Mouse (Mus musculus): Measurements from ENCODE around the gene Pcbp3.
"Not testable (repeated sequence)": the region's sequence is repeated elsewhere in the genome, so short reads cannot be mapped to it uniquely, and the experiment has no call there.

Pcbp3 gene

DNA sequence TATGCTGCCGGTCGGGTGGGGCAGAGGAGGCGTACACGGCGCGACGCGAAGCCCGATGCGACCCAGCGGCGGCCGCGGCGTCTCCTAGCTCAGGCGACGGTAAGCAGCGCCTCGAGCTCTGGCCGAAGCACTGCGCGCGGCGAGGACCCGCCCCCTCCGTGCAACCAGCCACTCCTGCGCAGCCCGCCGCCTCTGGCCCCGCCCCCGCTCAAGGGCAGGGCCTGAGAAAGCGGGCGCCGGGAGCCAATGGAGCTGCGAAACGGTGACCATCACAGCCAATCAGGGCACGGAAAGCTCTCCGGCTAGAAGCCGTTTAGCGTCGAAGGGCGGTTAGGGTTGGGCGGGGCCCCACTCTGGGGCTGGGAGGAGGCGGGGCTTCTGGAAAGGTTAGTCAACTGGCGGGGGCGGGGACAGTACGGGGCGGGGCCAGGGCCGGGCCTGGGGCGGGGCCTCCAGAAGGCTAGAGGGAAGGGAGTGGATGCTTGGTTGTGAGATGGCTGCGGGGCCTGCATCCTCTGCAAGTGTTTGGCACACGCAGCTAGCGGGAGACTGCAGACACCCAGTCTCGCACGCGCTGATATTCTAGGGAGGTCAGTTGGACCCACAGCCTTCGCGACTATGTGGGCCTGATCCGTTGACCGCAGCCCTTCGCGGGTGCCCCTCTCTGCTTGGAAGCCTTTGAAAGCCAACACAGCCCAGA lies at the start of gene Pcbp3:
Gene Pcbp3, minus strand, starts transcription at position 98 of the 700 bp plus-strand sequence.
- DNase-seq: peak; percentile 99

DNA sequence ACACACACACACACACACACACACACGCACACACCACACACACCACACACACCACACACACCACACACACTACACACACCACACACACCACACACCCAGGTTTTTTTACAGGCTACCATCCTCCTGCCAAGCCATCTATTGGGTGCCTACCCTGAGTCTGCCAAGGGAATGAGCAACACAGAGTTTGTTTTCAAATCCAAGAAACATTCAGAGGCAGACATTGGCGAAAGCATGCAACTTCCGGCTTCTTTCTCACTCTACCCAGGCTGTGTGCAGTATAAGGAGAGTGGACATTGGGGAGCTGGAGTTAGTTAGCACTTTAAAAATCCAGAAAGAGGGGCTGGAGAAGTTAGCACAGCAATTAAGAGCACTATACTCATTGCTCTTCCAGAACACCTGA lies 47.0 kb upstream of the Pcbp3 start:
- DNase-seq: no peak

DNA sequence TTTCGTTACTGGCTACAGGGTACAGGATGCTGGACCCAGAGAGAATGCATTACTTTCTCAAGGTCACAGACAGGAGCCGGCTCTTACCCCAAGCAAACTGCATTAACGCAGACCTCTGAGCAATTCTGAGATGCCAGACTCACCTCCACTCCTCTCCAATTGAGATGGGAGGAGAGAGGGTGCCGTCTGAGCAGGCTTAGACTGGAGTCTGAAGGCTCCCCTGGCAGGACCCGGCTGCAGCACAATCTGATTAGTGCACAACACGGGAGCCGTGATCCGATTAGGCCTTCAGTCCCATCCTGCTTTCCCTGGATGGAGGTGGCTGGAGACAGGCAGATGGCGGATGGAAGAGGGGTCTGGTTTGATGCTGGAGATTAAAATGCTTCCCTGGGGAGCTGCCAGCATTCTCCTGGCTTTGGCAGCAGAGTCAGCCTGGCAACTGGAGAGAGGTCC lies 46.4 kb upstream of the Pcbp3 start:
- peak; percentile 46 for DNase-seq

DNA sequence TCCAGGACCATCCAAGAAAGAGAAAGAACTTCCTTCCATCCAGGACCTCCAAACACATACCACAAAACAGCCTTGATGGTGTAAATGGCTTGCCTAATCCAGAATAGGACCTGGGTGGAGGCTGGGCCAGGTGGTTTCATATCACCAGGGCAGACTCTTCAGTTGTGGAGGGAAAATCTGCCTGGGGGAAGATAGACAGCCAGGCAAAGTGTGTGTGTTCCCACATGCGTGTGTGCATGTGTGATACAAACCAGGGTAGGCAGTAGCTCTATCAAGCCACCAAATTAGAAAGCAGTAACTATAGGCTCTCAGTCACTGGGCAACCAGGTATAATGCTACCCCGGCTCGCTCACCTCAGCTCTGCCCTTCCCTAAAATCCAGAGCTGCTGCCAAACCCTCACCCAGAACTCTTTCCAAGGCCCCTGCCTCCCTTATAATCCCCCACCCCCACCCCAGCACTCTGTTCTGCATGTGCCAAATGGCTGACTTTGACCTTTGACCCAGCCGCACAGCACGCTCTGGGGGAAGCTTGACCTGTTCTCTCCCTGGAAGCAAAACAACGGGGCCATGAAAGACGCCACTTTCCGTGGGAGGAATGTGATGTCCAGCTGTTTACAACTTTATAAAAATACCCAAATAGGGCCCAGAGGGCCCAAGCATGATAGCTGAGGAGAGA lies 45.9 kb upstream of the Pcbp3 start:
- peak; percentile 69 for DNase-seq

DNA sequence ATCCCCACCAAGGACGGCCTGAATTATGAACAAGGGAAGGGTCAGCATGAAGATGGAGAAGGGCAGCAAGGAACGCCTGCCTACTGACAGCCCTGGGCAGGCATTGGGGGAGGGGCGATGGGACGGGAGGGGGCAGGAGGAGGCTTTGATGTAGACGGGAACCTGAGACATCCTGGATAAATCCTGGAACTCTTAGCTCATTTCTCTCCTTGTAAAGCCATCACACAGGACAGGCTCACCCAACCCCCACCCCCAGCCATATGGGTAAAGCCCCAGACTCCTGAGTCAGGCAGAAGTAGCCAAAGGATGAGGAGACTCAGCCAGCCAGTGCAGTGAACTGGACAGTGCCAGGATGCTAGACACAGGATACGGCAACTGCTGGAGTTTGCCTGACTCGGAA lies 43.2 kb upstream of the Pcbp3 start:
- no peak for DNase-seq

DNA sequence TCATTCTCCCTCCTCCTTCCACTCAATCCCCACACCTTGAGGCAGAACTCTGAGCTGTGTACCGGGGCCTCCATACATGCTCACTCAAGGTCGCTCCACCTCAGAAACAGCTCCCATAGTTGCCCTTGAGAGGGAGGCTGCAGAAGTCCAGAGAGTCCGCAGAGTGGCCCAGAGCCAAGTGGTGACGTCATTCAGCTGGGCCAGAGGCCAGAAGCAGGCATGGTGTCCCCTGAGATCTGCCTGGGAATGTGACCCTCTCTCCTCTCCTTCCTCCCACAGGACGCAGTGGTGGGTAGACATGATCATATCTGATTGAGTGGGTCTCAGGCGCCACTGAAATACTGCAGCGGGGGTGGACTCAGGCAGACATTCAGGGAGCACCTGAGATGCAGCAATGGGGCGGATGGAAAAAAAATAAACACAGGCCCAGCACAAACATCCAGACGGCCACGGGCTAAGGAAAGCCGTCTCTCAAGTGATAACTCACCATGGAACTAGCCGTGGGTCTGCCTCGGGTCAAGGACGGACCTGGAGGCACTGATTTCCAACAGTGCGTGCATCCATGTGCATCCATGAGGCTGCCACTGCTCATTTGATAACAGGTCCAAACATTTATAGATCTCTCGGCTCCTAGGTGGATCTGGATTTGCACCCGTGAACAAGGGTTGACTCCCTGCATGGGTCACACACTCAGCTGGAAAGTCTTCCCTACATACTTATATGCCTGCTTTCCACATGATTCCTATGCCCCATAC lies 36.2 kb upstream of the Pcbp3 start:
- DNase-seq: peak; percentile 92

DNA sequence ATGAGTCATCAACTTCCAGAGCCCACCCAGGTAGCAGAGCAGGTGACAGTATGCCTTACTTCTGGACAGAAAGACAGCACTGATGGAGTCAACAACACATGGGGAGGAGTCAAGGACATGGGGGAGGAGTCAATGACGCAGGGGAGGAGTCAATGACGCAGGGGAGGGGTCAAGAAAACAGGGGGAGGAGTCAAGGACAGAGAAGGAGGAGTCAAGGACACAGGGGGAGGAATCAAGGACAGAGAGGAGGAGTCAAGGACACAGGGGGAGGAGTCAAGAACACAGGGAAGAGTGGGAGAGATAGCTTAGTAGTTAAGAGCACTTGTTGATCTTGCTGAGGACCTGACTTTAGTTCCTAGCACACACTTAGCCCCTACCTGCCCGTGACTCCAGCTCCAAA lies 30.8 kb upstream of the Pcbp3 start:
- DNase-seq: no peak

DNA sequence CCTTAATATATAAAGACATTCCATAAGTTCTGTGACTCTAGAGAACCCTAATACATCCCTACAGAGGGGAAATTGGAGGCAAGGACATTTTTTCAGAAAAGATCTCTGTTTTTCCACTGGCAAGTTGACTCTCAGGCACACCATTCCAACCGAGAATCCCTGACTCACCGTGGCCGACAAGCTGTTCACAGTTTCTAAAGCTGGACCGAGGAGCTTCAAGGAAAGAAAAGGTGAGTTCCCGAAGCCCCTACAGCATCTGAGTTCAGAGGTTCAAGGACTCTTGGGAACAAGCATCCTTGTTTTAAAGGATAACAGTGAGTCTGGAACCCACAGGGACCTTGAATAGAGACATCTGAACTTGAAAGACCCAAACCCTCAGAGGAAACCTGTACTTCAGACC lies 26.9 kb upstream of the Pcbp3 start:
- no peak for DNase-seq

DNA sequence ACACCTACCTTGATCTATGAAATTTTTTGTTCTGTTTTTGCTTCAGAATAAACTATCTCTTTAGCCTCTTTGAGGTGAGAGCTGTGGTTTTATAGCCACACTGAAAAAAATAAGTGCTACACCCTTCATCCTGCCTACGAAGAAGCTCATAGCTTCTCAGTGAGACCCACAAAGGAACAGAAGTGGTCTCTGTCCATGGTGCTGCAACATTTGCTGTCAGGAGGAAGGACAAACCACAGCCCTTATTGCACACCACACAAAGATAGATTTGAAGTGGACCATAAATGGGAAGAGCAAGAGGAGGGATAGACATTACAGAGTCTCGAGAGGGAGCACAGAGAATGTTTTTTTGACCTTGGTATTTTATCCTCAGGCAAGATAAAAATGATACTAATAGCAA lies 16.4 kb upstream of the Pcbp3 start:
- peak; percentile 75 for DNase-seq

DNA sequence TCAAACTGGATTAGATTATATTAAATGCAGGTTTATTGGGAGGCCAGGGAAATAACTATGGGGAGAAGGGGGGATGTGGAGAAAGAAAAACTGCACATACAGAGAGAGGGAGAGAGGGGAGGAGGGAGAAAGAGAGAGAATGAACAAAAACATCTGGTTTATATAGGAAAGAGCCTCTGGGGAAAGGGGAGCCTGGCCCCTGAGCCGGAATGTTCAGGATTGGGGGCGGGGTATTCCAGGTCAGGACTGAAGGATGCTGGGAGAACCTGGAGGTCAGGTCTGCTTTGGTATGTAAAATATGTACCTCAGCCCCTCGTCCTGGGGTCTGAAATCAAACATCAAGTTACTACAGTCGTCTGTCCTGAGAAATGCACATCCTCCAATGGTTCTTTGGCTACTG lies 15.0 kb upstream of the Pcbp3 start:
- DNase-seq: no peak

DNA sequence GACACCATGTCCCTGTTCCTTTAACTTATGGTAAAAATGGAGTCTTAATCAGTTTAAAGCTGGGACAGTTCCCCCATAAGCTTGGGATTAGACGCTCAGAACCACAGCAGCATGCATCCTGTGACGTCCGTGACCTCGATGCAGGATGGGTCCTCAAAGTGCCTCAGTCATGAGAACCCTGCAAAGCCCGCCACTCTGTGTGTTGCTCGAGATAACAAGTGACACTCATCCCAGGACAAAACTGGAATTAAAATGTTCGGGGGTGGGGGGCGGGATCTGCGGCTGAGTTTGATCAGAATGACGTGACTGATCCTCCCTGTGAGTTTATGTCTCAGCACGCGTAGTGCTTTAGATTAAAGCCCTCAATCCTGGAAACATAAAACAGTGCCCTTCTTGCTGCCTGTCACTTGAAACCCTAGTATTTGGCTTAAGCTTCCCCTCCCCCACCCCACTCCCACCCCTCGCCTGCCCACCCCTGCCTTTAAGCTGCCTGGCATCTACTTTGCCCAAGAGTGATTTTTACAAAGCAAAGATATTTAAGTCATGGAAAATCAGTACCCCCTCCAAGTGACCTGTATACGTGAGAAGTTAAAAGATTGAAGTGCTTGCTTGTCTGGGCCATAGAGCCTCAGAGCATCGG lies 12.2 kb upstream of the Pcbp3 start:
- no peak for DNase-seq

DNA sequence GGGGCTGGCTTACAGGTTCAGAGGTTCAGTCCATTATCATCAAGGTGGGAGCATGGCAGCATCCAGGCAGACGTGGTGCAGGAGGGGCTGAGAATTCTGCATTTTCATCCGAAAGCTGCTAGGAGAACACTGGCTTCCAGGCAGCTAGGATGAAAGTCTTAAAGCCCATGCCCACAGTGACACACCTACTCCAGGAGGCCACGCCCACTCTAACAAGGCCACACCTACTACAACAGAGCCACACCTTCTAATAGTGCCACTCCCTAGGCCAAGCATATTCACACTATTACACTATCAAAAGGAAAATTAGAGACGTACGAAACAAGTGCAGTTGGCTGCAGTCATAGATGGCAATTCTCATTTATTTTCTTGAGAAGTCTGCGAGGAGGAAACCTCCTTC lies 10.6 kb upstream of the Pcbp3 start:
- not testable (repeated sequence) for DNase-seq

DNA sequence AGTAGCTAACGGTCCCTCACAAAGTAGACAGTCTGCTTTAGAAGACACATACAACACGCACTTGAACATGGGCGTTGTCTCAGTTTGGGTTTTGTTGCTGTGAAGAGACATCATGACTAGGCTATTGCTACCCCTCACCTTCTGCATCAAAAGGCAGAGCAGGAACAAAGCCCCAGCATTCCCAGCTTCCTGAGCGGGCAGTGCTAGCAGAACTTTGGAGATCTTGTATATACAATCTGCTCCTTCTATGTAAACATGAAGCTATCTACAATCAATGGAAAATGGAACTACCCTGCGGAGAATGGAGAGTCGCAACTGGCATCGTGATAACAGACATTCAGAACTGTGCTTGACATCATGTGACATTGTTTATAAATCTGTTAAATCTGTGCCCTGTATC lies 9.3 kb upstream of the Pcbp3 start:
- DNase-seq: no peak

DNA sequence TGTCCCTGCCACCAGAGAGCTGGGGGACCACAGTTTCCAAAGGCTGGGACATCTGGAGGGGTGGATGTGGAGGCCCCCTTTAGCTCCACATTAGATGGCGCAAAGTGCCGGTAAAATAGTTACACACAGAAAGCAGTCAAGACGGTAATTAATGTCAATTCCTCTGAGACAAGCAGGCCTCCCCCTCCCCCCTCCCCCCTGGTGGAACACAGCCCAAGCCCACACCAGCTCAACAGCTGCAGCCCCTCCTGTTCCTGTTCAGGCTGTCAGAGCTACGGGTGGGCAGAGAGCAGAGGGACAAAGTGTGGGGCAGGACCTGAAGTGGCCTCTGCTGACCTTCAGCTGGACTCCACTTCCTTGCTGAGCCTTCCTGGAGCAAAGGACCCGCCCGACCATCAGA lies 2.7 kb upstream of the Pcbp3 start:
- DNase-seq: peak; percentile 65

DNA sequence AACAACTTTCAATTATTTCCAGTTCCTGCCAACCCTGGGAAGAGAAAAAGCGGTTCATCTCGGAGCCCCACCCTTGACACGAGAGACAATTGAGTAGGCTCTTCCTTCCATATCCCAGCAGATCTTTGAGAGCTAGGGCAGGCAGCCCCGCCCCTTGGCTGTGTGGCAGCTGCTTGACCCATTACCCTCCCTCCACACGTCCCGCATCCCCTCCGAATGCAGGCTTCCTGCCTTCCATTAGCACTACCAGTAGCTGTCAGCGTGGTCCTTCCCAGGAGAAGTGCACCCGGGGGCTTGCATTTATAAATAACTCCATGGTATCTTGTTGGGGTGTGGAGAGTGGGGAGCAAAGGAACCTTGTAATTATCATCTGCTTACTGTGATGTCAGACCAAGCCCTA lies 2.3 kb upstream of the Pcbp3 start:
- DNase-seq: peak; percentile 70

DNA sequence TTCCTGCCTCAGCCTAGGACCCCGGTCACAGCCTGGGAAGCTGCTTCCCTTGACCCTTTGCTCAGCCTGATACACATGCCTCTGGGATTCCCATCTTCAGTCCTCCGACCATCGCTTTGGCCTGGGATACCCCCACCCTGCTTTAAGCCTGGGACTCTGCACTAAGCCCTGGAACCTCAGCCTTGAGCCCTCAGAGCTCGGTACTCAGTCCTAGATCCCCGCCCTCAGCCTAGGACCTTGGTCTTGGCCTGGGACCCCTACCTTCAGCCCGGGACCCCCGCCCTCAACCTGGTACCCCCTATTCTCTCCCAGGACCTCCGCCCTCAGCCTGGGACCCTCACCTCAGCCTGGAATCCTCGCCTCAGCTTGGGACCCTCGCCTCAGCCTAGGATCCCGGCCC lies 531 bp downstream of the Pcbp3 start:
- no peak for DNase-seq

DNA sequence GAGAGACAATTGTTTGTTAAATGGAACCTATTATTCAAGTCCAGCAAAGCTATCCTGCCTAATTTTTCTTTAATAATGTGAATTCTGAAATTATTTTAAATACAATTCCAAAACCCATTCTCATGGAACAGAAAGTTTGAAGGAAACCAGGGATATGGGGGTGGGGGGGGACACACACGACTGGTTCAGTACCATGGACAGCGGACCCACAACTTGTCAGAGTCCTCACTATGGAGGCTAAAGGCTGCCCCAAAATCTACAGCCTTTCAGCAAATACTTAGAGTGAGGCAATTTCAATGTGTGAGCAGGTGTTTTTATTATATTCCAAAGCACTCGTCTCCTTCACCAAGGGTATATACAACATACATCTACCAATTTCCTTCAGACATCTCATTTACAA lies 3.5 kb downstream of the Pcbp3 start:
- peak; percentile 59 for DNase-seq

DNA sequence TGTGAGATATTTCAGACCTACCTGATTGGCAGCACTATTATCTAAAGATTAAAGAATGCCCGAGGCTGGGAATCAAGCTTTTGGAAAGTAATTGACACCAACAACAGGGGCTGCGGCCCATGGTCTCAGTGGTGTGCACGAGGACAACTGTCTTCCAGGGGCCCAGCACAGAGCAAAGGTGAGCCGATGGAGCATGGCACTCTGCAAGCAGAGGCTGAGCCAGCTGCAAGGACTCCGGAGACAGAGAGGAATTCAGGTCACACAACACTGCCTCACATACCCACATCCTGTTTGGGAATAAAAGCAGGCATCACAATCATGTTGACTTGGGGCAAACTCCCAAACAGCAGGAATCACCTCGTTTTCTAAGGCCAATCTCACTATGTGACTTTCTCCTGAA lies 5.5 kb downstream of the Pcbp3 start:
- DNase-seq: no peak

DNA sequence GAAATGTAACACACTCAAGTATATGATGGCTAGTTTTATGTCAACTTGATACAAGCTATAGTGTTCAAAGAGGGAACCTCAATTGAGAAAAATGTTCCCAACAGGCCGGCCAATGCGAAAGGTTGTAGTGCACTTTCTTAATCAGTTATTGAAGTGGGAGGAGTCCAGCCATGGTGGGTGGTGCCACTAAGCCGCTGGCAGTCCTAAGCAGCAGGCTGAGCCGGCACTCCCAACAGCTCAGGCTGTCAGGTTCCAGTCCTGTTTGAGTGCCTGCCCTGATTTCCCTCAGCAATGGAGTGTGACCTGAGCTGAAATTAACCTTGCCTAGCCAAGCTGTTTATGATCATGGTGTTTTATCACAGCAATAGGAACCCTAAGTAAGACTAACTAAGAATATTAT lies 20.6 kb downstream of the Pcbp3 start:
- DNase-seq: peak; percentile 24

DNA sequence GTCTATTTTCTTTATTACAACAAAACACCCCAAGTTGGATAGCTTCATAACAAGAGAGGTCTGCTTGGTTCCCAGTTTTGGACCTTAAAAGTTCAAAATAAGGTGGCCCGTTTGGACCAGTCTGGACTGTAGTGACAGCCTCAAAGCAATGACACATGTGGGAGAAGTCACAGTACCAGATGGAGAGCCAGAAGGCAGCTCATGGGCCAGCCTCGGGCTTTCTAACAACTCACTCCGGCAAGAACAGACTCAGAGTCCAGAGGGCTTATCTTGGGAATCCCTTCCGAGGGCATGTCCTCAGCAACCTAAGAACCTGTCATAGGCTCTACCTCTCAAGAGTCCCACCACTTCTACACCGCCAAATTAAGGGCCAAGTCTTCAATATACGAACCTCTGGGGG lies 24.9 kb downstream of the Pcbp3 start:
- DNase-seq: no peak

DNA sequence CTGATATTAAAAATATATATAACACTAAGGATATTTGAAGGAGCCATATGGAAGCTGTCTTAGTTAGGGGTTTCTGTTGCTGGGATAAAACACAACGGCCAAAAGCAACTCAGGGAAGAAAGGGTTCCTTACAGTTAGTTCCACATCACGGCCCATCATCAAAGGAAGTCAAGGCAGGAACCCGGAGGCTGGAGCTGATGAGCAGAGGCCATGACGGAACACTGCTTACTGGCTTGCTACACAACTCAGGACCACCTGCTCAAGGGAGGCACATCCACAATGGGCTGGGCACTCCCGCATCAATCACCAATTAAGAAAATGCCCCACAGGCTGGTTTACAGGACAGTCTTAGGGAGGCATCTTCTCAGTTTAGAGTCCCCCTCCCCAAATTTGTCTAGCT lies 26.9 kb downstream of the Pcbp3 start:
- DNase-seq: no peak

DNA sequence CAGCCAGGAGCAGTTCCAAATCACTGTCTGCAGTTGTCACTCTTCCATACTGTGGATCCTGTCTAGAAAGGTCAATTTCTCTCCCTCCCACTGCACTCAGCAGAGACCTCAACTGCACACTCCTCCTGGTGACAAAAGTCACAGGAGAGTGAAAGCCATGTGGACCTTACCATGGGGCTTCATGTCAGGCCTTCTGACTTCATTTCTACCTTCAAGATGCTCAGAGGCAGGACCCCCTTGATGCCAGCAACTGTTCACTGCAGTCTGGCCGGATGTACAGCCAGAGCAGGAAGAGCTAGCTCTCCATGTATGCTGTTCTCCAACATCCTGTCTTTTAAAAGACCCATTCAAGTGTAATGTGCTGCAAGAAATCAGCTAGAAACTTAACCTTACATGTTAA lies 29.9 kb downstream of the Pcbp3 start:
- no peak for DNase-seq

DNA sequence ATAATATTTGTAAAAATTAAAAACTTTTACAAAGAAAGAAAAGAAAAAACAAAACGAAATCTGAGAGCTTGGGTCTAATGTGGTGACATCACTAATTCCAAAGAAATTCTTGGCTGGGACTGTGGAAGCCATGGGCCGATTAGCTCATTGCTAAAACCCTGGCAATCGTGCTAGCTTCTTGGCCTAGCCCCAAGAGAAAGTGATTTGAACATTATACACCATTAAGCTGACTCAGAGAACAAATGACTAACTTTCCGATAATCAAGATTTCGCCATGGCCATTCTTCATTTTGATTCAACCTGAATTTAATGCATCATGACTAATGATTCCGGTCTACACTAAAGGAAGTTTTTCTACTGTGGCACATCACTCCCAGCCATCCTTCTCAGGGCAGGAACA lies 30.6 kb downstream of the Pcbp3 start:
- DNase-seq: peak; percentile 53

DNA sequence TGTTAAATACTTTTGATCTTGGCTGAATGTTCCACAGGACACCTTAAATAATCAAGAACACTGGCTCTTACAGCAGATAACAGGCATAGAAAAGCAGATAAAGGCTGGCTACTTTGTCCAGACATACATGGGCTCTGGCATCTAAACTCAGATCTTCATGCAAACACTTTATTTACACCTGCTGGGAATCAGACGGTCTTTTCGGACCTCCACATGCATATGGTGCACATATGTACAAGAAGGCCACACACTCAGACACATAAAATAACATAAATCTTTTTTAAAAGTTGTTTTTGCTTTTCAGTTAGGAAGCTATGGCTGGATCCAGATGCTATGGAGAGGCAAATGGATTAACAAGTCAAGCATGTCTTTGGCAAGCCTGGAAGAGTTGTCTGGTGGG lies 37.2 kb downstream of the Pcbp3 start:
- no peak for DNase-seq

Measured in kidney, postnatal 10 days (tissue).